Mouse (Mus musculus): Measurements from ENCODE around the gene Epb41l4b.

DNA sequence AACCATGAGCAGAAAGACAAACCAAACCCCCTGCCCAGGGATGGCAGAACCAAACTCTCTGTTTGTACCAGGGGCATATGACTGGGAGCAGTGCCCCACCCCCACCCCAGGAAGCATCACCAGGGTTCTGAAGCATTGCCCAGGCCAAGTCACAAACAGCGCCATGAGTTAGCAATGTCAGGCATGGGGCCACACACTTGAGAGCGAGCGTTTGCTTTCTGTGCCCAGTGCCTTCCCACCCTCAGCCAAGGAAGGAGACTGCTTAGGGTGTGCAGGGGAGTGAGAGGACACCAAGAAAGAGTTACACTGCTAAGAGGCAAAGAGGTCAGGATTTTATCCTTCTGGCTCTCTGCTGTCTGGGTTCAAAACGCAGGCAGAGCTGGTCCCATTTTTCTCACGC lies 132.8 kb downstream of the Epb41l4b start:
- TF ChIP-seq POLR2A (IDR thresholded peaks at IDR 0.05; ENCODE audit: low read depth, low read length) = no peak
- no peak for TF ChIP-seq CTCF (IDR thresholded peaks at IDR 0.05; ENCODE audit: borderline replicate concordance, insufficient read depth, low read length)
